Mouse (Mus musculus) right cerebral cortex, adult 2 months (tissue): ENCODE data around the gene Ntpcr.

Experiments
- DNase-seq, 2 experiments: peaks; one replicate each; pipeline ENCODE4 v3.0.0; 2021 to 2022; ENCODE audit warnings: low spot score in 2 of 2

The Ntpcr gene

GRCm38 (mm10) chr8:125775031-125775430, 45.3 kb downstream of the Ntpcr start:
- DNase-seq: no peak

- no peak for DNase-seq
Observed at GRCm38 (mm10) chr8:125776314-125776713, 46.6 kb downstream of the Ntpcr start.

GRCm38 (mm10) chr8:125776800-125777199, 47.0 kb downstream of the Ntpcr start:
- DNase-seq: no peak

GRCm38 (mm10) chr8:125777478-125778164, 47.9 kb downstream of the Ntpcr start:
- no peak for DNase-seq

GRCm38 (mm10) chr8:125778919-125779318, 49.2 kb downstream of the Ntpcr start:
- DNase-seq: no peak

- DNase-seq: no peak
Observed at GRCm38 (mm10) chr8:125779656-125780055, 49.9 kb downstream of the Ntpcr start.

- no peak for DNase-seq
Observed at GRCm38 (mm10) chr8:125782161-125782560, 52.4 kb downstream of the Ntpcr start.

- DNase-seq: no peak
Observed at GRCm38 (mm10) chr8:125786886-125787285, 57.1 kb downstream of the Ntpcr start.

- DNase-seq: no peak
Observed at GRCm38 (mm10) chr8:125792816-125793455, 63.2 kb downstream of the Ntpcr start.

- DNase-seq: no peak
Observed at GRCm38 (mm10) chr8:125795341-125795740, 65.6 kb downstream of the Ntpcr start.

- DNase-seq: no peak
Observed at GRCm38 (mm10) chr8:125796970-125797369, 67.2 kb downstream of the Ntpcr start.
